Mouse (Mus musculus) adrenal gland, postnatal 10 days (tissue): ENCODE measurements around the gene Krt80. TPM values are rescaled to one million over a fixed set of nuclear protein-coding genes. Genes with fewer than 3 reads are reported as not detected.
A peak's percentile ranks its signal among the peaks of the same experiment; 100 is the strongest.

ENCODE experiments used
- DNase-seq: peaks from one replicate; pipeline ENCODE4 v3.0.0; 2021; ENCODE audit warnings: mixed read lengths
- long read RNA-seq, 2 experiments: library from polyadenylated mRNA; stranded (forward); transcript quantifications; one replicate each; pipeline ENCODE4 v2.0.0; 2021
- total RNA-seq, 2 experiments: library from RNA; stranded (reverse); gene quantifications; 2 replicates each; pipeline ENCODE4 v1.2.3; 2021

Gene Krt80
- total RNA-seq, result under 1 TPM; 0.75 to 0.76 TPM
- long read RNA-seq, experiment 1, result 0 reads
- long read RNA-seq, experiment 2, result 0 reads

DNA sequence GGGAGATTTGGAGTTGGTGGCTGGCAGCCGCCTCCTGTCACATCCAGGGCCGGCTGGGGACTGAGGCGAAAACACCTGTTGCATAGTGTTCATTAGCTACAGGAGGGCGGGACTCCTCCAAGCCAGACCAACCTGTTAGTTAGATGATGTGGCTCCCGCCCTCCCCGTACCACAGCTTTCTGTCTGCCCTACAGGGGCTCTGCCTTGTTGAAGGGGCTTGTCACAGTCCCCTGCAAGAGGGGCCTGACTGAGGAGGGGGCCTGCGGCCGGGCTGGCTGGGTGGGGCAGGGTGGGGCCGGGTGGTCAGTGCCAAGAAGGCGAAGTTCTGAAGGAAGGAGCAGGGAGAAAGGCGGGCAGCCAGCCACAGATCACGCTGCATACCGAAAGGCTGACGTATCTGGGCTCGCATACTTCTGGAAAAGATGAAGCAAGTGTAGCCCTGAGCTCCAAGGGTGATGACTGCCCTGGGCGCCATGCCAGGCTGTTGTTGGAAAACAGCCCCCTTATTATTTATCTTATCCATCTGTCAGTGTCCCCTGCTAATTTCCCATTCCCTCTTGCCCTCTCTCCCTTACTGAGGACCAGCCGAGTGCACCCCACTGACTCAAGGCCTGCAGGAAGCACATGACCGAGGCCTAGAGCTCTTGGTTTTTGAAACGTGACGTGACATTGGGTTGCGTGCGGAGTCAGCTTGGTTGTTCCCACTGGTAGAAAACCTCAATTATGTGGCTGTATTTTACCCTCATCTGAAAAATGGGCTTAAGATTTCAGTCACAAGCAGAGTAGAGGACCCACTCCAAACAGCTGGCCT, at the start of gene Krt80:
Gene Krt80 (minus strand): TSS at position 62 of the 811 bp plus-strand sequence.
- DNase-seq, result peak; percentile 92

DNA sequence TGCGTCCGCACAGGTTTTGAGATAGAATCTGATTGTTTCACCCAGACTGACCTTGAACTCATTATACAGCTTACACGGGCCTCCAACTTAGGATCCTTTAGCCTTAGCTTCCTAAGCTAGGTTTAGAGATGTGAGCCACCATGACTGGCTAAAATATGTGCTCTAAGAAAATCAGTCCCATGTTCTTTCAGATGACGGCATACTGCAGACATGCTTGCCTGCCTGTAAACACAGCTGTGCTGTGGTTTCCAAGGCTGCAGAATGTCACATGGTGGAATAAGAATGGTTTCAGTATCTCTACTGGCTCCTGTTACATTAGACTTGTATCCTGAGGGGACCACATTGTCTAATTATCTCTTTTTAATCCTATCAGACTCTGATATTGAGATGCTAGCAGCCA, 49.0 kb upstream of the Krt80 start:
- no peak for DNase-seq

DNA sequence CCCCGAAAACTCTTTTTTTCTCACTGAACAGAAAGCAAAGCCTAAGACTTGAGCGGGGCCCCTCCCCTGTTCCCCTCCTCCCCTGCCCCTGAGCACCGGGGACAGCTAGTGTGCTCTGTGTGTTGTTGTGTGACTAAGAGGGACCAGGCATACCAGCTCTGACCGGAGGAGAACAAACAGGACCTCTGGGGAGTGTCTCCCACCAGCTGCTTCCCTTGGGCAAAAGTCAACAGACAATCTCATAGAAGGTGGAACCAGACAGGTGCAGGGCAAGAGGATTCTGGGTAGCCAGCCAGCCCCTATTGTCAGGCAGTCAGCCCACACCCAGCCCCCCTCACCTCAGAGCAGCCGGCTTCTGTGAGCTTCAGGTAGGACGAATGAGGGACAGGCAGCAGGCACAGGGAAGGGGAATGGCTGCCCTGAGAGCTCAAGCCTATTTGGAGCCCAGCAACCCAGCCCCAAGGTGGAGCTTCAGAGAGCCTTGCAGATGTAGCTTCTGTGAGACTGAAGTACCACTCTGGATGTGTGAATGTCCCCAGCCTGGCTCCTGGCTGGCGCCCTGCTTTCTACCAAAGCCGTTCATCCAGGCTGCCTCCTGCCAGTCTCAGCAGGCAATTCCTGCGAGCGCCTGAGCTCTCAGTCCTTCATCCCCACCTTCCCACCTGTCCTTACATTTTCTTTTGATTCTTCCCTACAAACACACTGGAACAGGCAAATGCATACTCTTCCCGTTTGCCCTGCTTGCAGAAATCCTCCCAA, 45.0 kb upstream of the Krt80 start:
- no peak for DNase-seq

DNA sequence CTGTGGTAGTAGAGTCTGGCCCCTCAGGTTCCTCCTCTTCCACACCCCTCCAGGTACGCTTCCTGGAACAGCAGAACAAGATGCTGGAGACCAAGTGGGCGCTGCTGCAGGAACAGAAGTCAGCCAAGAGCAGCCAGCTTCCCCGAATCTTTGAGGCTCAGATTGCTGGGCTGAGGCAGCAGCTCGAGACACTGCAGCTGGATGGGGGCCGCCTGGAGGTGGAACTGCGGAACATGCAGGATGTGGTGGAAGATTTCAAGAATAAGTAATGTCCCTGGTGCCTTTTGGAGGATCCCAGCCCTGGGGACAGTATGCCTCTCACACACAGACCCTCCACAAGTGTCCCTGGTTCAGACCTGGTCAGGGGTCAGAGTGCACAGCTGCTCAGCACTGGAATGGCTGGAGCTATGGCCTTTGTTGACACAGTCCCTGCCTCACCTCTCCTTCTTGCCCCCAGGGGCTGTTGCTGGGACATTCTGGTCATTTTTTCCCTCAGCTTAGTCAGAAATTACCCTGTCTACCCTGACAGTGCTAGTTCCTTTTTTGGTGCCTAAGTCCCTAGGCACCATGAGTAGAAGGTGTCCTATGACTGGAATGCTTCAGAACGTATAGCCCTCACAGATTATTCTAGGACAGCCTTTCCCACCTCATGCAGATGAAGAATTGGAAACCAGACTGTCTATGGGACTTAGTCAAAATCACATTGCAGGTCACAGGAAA, 44.1 kb upstream of the Krt80 start:
- DNase-seq, result no peak

DNA sequence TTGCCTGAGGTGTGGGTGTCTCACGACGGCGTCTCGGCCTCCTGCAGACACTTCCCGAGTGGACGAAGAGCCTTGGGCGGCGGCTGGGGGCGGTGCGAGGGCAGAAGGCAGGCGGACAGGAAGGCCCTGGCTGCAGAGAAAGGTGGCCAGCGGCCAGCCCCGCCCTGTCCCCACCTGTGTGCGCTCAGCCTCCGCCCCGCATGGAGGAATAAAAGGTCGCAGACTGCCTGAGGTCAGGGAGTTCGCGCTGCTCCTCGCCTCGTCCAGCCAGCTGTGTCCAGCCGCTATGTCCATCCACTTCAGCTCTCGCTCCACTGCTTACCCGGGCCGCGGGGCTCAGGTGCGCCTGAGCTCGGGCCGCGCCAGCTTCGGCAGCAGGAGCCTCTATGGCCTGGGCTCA, 42.2 kb upstream of the Krt80 start:
- no peak for DNase-seq

DNA sequence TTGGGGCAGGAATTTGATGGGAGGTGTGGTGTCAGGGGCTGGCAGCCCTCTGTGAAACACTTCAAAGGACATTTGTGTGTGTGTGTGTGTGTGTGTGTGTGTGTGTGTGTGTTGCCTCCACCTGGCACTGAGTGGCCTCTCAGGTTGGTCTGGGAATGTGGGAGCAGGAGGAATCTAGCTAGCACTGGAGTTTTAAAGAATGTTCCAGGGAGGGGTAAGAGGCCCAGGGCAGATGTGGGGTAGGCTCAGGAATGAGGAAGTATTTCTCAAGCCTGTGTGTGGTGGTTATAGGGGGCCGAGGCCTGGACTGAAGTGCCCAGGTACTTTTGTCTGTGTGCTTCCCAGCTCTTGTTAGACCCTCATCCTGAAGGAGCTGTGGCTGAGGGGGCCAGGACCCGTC, 40.8 kb upstream of the Krt80 start, which contains the start of gene Krt7:
Gene Krt7 (plus strand): TSS at position 269 of the 400 bp plus-strand sequence.
- DNase-seq, result no peak

DNA sequence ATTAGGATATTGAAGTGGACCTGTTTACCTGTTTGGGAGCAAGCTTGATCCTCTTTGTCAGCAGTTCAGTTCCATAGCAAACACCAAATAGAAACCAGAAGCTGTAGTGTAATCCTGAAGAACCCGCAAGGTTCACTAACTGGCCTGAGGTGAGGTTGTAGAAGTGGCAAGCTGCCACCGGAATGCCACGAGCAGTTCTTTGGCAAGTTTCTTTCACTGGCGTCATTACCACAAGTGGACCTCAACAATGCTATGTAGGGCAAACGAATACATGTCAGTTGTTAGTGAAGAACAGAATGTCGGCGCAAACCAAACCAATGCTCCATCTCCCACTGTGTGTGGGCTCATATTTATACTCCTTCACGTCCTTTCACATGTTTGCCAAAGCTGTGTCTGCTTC, 28.3 kb upstream of the Krt80 start:
- DNase-seq, result no peak

DNA sequence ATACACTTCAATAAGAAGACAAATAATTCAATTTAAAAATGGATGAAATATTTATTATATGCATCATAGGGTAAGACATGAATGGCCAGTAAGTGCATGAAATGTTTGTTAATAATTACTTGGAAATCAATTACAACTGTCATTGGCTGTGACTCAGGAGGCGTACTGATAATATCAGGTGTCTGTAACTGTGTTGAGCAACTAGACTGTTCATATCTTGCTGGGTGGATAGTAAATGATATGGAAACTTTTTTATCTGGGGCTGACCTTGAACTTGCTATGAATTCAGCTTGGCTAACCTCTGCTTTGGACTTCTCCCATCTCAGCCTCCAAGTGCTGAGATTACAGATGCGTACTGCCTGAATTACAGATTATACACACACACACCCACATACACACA, 27.7 kb upstream of the Krt80 start:
- DNase-seq, result no peak

DNA sequence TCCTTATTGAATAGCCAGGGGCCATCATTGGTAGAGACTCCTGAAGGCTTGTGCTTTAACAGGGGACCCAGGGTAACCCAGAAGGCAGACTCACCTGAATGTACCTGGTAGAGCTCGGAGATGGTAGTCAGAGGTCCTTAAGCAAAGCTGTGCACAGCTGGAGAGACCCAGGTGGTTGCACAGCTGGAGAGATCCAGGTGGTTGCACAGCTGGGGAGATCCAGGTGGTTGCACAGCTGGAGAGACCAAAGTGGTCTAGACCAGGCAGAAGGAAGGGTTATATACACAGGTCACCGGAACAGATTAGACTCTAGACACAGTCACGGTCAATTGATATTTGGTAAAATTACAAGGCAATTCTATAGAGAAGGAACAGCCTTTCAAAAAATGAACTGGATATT, 27.0 kb upstream of the Krt80 start:
- no peak for DNase-seq

DNA sequence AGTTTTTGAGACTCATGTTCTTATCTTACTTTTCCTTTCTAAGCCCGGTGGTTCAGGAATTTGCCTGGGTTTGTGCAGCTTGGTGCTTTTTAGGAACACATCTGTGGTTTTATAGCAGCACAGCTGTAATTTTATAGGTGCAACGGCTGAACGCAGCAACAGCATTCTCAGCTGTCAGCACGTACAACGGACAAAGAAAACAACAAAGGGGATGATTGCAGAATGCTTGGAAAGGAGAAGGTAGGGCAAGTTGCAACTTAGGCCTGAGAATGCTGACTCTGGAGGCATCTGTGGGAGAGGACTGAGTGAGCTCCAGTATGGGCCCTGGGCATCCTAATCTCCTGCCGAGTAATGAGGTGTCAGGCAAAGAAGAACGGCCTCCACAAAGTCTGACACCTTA, 26.5 kb upstream of the Krt80 start:
- no peak for DNase-seq

DNA sequence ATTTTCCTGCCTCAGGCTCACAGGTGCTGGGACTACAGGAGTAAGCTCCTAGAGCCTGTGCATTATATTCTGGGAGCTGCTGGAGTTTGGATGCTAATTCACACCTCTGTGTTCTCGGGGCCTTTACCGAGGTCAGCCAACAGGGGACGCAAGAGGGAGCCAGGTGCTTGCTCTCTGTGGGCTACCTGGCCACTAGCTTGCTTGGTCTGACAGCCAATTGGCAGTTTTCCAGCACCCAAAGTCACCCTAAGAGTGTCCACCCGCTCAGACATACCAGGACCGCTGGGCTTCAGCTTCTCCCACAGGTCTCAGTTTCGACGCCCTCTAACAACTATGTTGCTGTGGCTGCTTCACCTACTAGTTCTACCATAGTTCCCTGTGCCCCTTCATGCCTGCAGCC, 24.9 kb upstream of the Krt80 start:
- no peak for DNase-seq

DNA sequence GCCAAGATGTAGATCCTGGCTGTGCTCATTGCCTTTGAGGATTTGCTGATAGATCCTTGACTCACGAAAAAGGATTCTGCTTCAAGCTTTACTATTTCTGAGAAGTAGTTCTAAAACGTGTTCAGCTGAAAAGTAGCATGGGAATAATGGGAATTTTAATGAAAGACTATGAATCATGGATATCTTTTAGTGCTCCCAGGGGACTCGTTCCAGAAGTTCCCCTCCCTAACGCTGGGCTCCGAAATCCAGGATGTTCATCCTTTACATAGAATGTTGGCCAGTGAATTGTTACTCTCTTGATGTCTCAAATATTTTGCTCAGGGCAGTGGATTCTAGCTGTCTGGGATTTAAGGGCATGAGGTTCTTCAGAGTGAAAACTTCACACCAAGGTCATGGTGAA, 22.3 kb upstream of the Krt80 start:
- DNase-seq, result no peak

DNA sequence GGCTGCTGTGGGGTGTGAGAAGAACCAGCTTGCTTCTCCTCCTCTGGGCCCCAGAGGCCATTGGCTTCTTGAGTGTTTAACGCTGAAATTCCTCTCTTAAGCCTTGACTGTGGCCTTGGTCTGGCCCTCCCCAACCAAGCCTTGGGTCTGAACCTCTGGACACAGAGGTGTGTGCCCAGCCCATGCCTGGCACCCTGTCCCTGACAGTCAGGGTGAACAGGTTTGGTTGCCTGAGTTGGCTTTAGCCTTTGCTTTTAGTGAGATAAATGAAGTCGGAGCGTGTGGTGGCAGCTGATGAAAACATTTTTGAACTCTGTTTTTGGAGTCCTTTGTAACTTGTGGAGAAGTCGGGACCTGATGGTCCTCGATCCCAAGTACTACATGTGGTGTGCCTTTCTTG, 20.2 kb upstream of the Krt80 start:
- DNase-seq, result no peak

DNA sequence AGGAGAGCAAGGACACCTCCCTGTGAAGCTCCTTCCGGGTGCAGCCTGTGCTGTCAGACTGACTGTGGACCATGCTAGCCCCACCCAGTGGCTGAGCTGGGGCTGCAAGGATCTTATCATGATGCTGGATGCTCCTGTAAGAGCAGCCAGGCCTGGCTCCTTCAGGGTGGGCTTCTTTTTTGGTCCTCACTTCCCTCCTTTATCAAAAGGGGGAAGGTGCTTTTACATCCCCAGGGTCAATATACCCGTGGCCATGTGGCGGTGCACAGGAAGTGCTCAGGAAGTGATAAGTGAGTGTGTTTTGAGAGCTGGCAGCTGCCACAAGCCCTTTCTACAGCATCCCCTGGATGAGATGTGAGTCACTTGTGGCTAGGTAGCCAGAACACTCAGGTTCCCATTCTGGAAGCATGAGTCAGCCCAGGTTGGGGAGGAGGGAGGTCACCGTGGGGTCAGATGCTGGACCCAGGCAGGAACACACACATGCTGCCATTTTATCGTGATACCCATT, 18.1 kb upstream of the Krt80 start:
- DNase-seq, result no peak

DNA sequence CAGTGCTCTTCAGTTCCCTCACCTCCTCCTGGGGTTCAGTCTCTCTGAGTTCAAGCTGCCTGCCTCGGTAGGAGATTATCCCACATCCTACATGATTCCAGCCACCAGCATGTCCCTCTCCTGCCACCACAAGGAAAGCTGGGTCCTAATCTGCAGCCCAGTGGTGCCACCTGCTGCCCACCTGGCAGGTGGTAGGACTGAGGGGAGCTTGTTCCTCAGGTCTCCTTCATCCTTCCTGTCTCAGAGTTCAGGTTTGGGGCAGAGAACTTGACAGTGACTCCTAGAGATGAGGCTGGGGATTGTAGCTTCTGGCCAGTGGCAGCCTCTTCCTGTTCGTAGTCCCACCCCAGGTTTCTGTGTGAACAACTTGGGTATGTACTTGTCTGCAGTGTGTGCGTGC, 17.2 kb upstream of the Krt80 start:
- DNase-seq, result no peak

DNA sequence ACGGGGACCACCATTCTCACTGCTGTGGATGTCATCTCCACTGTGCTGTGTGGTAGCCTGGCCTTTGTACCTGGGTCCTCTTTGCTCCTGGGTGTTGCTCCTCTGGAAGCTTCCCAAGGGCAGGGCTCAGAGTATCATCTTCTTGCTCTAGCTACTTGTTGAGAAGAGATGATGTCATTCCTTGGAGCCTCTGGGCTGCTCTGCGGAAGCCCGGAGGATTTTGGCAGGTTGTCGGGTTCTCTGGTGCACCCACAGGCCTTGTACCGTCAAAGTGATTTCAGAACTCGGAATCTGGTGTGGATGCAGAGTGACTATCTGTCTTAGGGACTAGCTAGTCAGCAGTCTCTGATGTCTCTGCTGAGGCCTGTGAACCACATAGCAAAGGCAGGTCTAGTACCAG, 15.1 kb upstream of the Krt80 start:
- DNase-seq, result no peak

DNA sequence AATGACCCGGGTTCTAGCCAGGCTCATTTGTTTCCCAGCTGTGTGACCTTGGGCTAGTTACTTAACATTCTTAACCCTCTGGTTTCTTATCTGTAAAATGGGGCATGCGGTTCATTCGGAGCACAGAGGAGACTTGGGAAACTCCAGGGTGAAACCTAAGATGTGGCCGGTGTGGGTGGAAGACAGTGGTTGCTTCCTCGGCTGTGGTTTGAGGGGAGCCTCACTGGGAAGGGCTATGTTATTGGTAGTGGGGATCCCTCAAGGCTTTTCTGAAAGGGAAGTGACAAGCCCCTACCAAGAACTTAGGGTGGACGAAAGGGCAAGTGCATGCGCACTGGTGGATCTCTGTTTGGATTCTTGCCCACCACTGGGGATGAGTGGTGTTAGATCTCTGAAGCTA, 14.6 kb upstream of the Krt80 start:
- DNase-seq, result no peak

DNA sequence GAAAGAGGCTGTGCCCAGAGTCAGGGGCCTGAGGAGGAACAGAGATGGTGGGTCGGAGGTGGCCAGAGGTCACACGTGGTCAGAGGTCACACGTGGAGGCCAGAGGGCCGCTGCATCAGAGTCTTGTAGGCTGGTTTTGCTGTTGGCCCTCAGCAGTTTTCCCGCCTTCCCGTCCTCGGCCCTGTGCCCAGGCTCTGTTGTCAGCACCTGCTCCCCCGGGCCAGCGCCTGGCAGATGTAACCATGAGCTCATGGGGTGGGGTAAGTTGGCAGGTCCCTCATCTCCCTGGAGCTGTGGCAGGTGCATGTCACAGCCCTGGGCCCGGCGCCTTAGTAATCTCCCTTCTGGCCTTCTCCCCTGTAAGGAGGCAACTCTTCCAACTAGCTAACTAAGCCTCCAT, 12.8 kb upstream of the Krt80 start:
- no peak for DNase-seq

DNA sequence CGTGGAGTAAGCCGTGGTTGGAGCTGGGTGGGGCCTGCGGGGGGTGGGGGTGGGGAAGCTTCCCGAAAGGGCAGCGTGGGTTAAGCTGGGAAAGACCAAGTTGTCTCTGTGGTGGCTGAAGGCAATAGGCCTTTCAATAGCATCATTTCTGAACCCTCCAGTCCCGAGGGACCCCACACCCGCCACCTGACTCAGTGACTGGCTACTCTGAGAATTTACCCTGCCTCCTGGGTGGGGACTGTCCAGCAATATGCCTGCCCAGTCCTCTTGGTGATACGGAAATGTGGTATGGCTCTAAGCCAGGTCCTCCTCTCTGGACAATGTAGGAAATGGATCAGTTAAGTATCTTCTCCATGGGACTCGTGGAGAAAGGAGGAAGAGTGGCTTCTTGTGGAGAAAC, 11.8 kb upstream of the Krt80 start:
- DNase-seq, result no peak

DNA sequence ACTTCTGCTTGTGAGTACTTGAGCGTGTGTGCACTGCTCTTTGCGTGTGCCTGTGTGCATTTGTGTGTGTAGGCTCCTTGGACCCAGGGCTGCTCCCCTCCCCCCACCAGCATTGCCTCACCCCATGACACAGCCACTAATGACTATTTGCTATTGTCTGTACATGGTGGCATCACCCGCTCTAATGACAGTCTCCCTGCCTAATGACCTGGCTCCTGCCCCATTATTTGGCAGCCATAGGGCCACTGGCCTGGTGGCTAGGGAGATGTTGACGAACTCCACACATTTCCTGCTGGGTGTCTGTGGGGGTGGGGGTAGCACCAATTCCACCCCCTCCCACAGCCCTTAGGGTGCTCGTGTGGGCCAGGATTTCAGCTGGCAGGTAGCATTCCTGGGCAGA, 8.7 kb upstream of the Krt80 start:
- no peak for DNase-seq

DNA sequence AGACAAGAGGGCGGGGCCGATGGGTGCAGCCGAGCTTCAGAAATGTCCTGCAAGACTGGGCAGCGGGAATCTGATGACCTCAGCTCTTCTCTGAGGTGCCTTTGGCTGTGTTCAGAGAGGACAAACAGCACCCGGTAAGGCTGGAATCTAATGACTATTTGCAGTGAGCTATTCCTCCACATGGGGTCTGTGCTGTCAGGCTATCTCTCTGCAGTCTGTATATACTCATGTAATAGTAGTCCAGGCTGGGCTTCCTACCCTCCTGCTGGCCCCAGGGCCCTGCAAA, 6.8 kb upstream of the Krt80 start:
- DNase-seq, result no peak

DNA sequence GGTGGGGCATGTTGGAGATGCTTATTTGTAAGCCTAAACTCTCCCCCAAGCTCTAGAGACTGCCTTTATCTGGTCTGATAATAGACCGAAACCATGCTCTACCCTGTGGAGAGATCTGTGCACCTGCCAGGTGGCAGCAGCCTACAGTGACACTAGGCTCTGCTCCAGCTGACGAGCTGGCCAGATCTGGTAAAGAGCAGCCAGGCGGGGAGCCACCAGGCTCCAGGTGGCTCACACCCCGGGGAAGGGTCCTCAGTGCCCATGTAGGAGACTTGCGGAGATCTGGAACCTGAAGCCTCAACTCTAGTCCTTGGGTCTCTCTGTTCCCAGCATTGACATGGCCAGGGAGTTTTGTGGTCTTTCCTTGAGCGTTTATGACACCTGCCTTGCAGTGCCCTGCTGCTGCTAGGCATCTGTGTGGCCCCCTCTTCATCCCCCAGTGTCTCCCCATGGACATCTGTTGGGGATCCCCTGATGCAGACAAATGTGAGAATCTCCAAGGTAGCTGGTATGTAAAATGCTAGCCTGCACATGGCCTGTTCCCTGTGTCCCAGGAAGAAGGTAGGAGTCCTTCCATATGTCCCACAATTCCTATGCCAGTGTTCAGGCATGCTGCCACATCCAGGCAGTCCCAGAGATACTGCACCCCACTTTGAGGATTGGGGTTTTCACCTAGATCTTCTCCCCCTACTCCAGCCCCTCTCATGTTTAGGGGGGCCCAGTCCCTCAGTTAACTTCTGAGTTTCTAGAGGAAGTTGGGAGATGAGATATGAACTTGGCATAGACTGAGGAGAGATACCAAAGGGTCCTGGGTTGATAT, 6.2 kb upstream of the Krt80 start:
- no peak for DNase-seq
